Mouse (Mus musculus): ENCODE data around the gene Mapk7. TPM values are rescaled to one million over a fixed set of nuclear protein-coding genes. Genes with fewer than 3 reads are reported as not detected.
A peak's percentile ranks its signal among the peaks of the same experiment; 100 is the strongest.

Gene Mapk7
- polyA plus RNA-seq, 1 experiment from 2014 or later: 74.8 TPM

DNA sequence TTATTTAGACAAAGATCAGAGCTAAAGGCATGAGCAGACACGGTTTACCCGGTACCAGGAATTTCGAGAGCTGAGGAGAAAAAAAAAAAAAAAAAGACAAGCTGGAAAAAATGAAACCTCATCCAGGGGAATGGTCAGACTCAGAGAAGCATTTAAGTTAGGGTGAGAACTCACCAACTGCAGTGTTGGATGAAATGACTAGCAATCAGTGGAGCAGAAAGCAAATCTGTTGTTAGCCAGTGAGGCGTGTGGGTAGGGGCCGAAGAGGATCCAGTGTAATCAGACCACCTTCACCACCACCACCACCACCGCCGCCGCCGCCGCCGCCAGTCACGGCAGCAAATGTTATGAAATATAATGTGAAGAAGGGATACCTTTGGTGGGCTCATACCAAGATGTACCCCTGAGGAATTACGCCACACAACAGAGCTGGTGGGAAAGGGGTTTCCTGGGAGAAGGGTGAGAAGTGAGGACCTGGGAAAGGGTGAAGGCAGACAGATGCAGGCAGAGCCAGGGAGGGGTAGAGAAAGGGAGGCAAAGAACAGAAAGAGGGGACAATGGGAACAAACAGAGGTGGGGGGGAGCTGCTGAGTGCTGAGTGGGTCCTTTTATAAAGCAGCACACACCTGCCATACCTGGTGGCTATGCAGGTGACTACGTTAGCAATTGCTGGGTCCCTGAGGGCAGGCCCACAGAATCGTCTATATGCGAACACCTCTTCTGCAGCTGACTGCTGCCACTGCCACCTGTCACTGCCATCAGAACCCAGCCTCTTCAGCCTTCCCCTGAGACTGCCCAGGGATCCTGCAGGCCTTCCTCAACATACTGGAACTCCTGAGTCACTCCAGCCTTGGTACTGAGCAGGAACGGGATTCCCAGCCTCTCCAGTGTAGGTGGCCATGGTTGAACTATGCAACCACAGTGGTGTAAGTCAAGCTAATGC, 16.4 kb downstream of the Mapk7 start:
- ATAC-seq (ENCODE audit: low FRiP score, low read depth): no peak
- Histone ChIP-seq H3K4me2 (peak overlapping the region; percentile 47), H3K4me1 (replicated peaks) (peaks cover 15% of the 10 kb centered on the region), H3K9ac (no peak overlapping the region), H3K27ac (replicated peaks) (no peak overlapping the region), H3K36me3 (no peaks in the 10 kb centered on the region), H3K27me3 (no peaks in the 10 kb centered on the region), H3K4me3 (peak overlapping the region; percentile 19; the same call in 1 of the 2 replicates), H3K9me3 (no peaks in the 10 kb centered on the region)
- WGBS: 43% methylated on average over 17 of the region's 17 CpGs

DNA sequence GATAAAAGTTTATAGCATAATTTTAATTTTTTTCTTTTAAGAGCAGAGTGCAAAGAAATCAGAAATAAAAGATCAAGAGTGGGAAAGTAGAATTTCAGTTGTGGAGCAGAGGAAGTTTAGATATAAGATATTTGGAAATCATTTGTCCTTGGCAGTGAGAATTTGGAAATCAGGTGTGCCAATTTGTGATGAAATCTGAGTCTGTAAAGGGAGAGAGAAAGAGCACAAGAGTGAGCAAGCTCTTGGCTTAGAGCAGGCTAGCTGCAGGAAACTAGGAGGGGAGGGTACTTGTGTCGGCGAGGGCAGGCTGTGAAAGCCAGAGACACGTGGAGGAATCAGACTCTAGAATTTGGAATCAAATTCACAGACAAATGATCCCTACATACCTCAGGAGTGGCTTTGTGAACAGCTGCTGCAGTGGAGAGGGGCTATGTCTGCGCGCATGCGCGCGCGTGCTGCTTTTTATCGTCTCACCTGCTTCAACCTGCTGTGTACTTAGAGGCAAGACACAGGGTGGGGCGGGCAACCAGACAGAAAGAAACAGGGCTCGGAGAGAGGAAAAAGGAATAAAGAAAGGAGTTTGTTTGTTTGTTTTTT, 17.3 kb downstream of the Mapk7 start:
- Histone ChIP-seq H3K4me3 (peak overlapping the region; percentile 19), H3K4me2 (peak overlapping the region; percentile 47), H3K9me3 (no peaks in the 10 kb centered on the region), H3K4me1 (replicated peaks) (peaks cover 15% of the 10 kb centered on the region), H3K9ac (peak overlapping the region; percentile 14; the same call in 1 of the 2 replicates), H3K27me3 (no peaks in the 10 kb centered on the region), H3K36me3 (no peaks in the 10 kb centered on the region), H3K27ac (replicated peaks) (peak overlapping the region; percentile 21; the same call in 1 of the 2 replicates)
- WGBS: 45% methylated on average over 12 of the region's 12 CpGs
- peak; percentile 69; the same call in 1 of the 2 replicates for ATAC-seq (ENCODE audit: low FRiP score, low read depth)

DNA sequence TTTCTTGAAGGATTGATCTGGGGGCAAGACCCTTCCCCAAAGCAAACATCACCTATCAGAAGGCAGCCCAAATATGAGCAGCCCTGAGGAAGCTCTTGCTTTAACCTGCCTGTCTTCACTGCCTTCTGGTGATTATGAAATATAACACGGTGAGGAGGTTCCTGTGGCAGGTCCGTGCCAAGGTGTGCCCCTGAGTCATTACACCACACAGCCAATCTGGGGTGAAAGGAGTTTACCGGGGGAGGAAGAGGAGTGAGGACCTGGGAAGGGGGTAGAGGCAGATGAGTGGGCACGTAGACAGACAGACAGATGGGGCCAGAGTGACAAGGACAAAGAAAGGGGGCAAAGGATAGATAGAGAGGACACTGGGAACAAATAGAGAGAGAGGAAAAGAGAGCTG, 20.6 kb downstream of the Mapk7 start:
- Histone ChIP-seq H3K27ac (replicated peaks) (no peak overlapping the region), H3K4me2 (no peak overlapping the region), H3K27me3 (no peaks in the 10 kb centered on the region), H3K4me1 (replicated peaks) (peaks cover 15% of the 10 kb centered on the region), H3K9me3 (no peaks in the 10 kb centered on the region), H3K4me3 (no peak overlapping the region), H3K9ac (no peak overlapping the region), H3K36me3 (no peaks in the 10 kb centered on the region)
- no peak for ATAC-seq (ENCODE audit: low FRiP score, low read depth)
- 78% methylated on average over 4 of the region's 4 CpGs for WGBS

DNA sequence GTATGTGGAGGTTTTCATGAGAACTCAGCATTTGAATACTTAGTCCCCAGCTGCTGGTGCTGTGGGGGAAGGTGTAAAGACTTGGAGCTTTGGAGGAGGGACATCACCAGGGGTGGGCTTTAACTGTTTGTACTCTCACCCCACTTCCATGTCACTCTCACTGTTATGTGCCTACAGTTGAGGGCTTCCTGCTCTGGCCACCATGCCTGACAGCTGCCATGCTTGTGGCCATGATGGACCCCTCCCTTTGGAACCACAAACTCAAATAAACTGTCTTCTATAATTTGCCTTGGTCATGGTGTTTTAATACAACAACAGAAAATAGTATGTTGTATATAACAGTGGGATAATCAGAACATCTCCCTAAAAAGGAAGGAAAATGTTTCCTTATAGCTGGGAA, 23.3 kb downstream of the Mapk7 start:
- Histone ChIP-seq H3K27me3 (no peaks in the 10 kb centered on the region), H3K4me3 (no peak overlapping the region), H3K27ac (replicated peaks) (no peak overlapping the region), H3K4me1 (replicated peaks) (no peaks in the 10 kb centered on the region), H3K4me2 (no peak overlapping the region), H3K9ac (no peak overlapping the region), H3K9me3 (no peaks in the 10 kb centered on the region), H3K36me3 (no peaks in the 10 kb centered on the region)
- ATAC-seq (ENCODE audit: low FRiP score, low read depth): no peak

DNA sequence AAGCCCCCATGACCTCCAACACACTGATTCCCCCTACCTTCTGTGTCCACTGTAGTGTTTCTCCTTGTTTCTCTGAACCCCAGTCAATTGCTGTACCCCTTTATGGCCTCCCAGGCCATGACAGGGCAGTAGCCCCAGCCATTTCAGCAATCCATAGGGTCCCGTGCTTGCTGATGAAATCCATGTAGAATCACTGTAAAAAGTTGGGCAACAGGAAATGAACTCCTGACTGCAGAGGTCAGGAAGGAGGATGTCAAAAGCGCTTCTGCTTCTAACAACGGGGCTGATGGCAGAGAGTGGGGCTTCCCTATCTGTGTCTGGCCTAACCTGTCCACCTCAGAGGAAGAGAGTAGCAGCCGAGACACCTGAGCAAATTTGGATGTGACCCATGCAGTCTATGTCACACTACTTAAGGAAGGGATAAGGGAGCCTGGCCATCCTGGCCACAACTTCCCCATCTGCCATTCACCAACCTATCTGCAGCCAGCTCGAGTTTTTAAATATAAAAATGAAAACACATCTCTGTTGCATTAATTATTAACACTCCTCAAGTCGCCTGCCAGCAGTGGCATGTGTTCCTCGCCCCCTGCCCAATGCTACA, 24.8 kb downstream of the Mapk7 start:
- no peak overlapping the region for H3K9ac ChIP-seq
- WGBS: 80% methylated on average over 7 of the region's 7 CpGs
- no peaks in the 10 kb centered on the region for H3K9me3 ChIP-seq
- ATAC-seq (ENCODE audit: low FRiP score, low read depth): no peak
- H3K4me3 ChIP-seq: no peak overlapping the region
- H3K36me3 ChIP-seq: no peaks in the 10 kb centered on the region
- no peak overlapping the region for H3K4me2 ChIP-seq
- no peak overlapping the region for H3K27ac ChIP-seq (replicated peaks)
- H3K27me3 ChIP-seq: no peaks in the 10 kb centered on the region
- H3K4me1 ChIP-seq (replicated peaks): no peaks in the 10 kb centered on the region

DNA sequence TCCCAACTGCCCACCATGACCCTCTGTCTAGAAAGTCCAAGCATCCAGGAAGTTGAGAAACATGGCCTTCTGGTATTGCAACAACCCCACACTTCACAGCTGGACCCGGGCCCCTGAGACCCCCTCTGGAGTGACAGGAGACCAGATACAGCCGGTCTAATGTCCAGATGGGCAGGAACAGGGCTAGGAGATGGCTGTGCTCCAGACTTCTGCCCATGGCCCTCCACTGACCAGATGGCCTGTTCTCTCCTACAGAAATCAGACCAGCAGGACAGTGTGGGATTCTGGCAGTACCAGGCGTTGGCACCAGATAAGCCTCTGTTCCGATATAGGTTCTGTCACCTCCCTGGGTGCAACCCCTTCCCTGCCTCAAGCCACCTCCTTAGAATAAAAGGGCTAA, 25.7 kb downstream of the Mapk7 start:
- Histone ChIP-seq H3K4me3 (no peak overlapping the region), H3K4me2 (no peak overlapping the region), H3K27me3 (no peaks in the 10 kb centered on the region), H3K4me1 (replicated peaks) (no peaks in the 10 kb centered on the region), H3K9me3 (no peaks in the 10 kb centered on the region), H3K9ac (no peak overlapping the region), H3K27ac (replicated peaks) (no peak overlapping the region), H3K36me3 (no peaks in the 10 kb centered on the region)
- ATAC-seq (ENCODE audit: low FRiP score, low read depth): no peak
- WGBS: 77% methylated on average over 4 of the region's 4 CpGs

DNA sequence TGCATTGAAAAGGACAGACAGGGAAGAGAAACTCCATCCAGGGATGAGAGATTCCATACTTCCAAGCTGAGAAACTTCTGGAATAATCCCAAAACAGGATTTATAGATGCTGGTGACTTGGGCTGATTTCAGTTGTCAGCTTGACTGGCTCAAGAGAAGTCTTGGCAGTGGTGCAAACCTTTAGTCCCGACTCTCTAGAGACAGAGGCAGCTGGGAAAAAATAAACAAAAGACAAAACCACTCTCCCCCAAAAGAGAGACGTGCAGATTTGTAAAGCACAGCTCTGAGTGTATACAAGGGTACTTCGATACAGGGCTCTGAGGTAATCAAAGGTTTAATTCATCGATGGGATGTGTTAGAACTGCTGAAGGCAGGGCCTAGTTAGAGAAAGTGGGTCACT, 28.8 kb downstream of the Mapk7 start:
- no peaks in the 10 kb centered on the region for H3K9me3 ChIP-seq
- no peaks in the 10 kb centered on the region for H3K27me3 ChIP-seq
- WGBS: 56% methylated on average over 4 of the region's 4 CpGs
- H3K27ac ChIP-seq (replicated peaks): no peak overlapping the region
- H3K36me3 ChIP-seq: no peaks in the 10 kb centered on the region
- no peaks in the 10 kb centered on the region for H3K4me1 ChIP-seq (replicated peaks)
- no peak overlapping the region for H3K4me3 ChIP-seq
- H3K4me2 ChIP-seq: no peak overlapping the region
- no peak overlapping the region for H3K9ac ChIP-seq
- ATAC-seq (ENCODE audit: low FRiP score, low read depth): no peak

DNA sequence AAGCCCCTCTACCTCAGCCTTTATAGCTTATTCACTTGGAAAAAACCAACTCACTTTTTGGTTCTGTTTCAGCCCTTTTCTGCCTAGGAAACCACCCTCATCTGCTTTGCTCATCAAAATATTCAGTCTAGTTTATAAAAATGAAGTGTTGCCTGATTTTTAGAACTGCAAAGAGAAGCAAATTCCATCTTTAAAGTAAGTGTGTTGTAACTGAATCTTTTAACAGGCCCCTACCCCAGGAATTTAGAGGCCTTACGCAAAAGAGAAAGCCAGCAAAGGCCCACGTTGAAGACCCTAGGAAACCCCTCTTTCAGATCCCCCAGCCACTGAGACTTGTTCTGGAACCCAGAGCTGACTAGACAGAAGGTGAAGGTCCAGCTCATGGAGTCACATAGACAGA, 30.1 kb downstream of the Mapk7 start:
- Histone ChIP-seq H3K36me3 (no peaks in the 10 kb centered on the region), H3K4me3 (no peak overlapping the region), H3K9ac (no peak overlapping the region), H3K27me3 (no peaks in the 10 kb centered on the region), H3K9me3 (no peaks in the 10 kb centered on the region), H3K4me1 (replicated peaks) (no peaks in the 10 kb centered on the region), H3K27ac (replicated peaks) (no peak overlapping the region), H3K4me2 (no peak overlapping the region)
- no peak for ATAC-seq (ENCODE audit: low FRiP score, low read depth)
- WGBS: 73% methylated on average over 2 of the region's 2 CpGs

DNA sequence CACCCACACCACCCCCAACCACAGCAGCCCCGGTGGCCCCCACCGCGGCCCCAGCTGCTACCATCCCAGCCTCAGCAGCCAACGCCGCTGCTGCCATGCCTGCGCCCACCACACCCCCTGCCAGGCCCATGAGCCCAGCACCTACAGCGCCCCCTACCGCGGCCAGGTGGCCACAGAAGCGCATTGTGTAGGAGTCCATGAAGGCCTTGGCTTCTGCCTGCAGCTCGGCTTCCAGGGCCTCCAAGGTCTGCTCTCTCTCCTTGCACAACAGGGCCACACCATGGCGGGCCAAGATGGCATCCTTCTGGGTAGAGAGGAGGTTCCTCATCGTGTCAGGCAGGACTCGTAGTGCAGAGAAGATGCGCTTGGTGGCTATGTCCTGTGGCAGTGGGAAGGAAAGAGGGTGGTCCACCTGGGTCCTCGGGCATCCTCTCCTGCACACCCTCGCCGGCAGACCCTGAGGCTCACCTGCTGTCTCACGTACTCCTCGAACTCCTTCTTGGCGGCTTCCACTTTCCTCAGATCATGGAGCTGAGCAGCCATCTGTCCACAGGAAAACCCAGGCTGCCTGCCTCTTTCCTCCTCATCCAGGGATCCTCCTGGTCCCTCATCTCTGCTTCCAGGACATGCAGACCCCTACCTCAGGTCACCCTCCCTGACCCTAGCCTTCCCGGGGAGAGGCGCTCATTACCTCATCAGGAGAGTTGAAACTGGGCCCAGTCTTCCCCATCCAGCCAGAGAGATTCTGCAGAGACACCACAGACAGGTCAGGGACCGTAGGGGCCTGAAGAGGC, 44.5 kb downstream of the Mapk7 start:
- Histone ChIP-seq H3K36me3 (no peaks in the 10 kb centered on the region), H3K4me2 (no peak overlapping the region), H3K27me3 (no peaks in the 10 kb centered on the region), H3K9ac (no peak overlapping the region), H3K27ac (replicated peaks) (no peak overlapping the region), H3K4me1 (replicated peaks) (peaks cover 40% of the 10 kb centered on the region), H3K4me3 (no peak overlapping the region), H3K9me3 (no peaks in the 10 kb centered on the region)
- no peak for ATAC-seq (ENCODE audit: low FRiP score, low read depth)
- WGBS: 77% methylated on average over 24 of the region's 24 CpGs

DNA sequence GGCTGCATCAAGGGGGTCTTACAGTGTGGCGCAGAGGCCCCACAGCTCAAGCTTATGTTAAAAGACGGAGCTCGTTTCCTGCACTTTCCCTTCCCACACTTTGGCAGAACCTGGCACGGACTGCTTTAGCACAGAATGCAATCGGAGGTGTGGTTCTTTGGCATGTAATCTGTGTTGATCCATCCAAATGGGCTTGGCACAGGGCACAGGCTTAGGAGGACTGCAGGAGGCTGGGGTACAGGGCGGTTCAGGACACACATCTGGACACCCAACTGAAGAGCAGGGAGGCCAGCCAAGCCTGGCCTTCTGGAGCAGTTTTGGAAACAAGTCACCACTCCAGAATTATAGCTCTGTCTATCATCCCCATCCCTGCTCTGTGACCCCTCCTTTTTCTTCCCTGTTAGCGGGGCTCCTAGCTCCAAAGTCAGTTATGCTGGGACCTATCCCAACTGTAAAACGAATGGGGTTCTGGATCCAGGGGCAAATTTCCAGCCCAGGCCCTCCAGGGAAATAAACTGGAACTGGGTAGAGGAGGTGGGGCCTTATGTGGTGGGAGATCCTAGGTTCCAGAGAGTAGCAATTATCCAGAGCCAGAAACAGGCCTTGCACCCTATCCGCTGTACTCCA, 45.5 kb downstream of the Mapk7 start:
- H3K9ac ChIP-seq: no peak overlapping the region
- no peaks in the 10 kb centered on the region for H3K9me3 ChIP-seq
- H3K36me3 ChIP-seq: no peaks in the 10 kb centered on the region
- 64% methylated on average over 9 of the region's 9 CpGs for WGBS
- no peak overlapping the region for H3K27ac ChIP-seq (replicated peaks)
- no peak for ATAC-seq (ENCODE audit: low FRiP score, low read depth)
- no peak overlapping the region for H3K4me2 ChIP-seq
- no peak overlapping the region for H3K4me3 ChIP-seq
- peaks cover 34% of the 10 kb centered on the region for H3K4me1 ChIP-seq (replicated peaks)
- H3K27me3 ChIP-seq: no peaks in the 10 kb centered on the region

DNA sequence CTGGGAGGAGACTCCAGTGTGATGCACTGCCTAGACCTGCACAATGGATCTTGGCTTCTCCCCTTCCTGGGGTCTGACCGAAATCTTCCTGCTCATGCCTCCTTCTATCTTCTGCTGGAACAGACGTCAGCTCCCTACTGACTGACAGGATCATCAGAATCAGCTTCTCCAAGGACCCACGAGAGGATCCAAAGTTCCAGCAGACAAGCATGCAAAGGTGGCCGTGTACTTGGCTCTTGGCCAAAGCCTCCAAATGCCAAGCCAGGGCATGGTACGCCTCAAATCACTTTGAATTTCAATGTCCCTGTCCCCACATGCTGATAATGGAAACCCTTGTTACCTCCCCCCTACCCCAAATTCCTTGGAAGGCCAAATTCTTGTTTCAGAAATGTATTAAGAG, 46.2 kb downstream of the Mapk7 start:
- ATAC-seq (ENCODE audit: low FRiP score, low read depth): no peak
- 50% methylated on average over 5 of the region's 5 CpGs for WGBS

More for the DNA sequence above, 46.2 kb downstream of the Mapk7 start:
- Histone ChIP-seq H3K9me3 (no peaks in the 10 kb centered on the region), H3K27me3 (no peaks in the 10 kb centered on the region), H3K4me2 (no peak overlapping the region), H3K9ac (no peak overlapping the region), H3K36me3 (no peaks in the 10 kb centered on the region), H3K27ac (replicated peaks) (no peak overlapping the region), H3K4me1 (replicated peaks) (peaks cover 27% of the 10 kb centered on the region), H3K4me3 (no peak overlapping the region)

Measured in hindbrain, embryonic 15.5 days (tissue).